Mouse (Mus musculus): ENCODE data around the gene Mmp8.

- no peak for TF ChIP-seq CTCF (IDR thresholded peaks at IDR 0.05; ENCODE audit: control insufficient read depth, insufficient read depth, low read length)
- no peak for TF ChIP-seq POLR2A (IDR thresholded peaks at IDR 0.05; ENCODE audit: borderline replicate concordance, control insufficient read depth, low read depth, low read length)
These were observed 12.9 kb downstream of the Mmp8 start, which contains the start of gene Mmp27 for GRCm38 (mm10) chr9:7571162-7571561.

Measured in bone marrow, adult 2 months (tissue).